Mouse (Mus musculus): Measurements from ENCODE around the gene Tmem138.
"Not testable (repeated sequence)": the region's sequence is repeated elsewhere in the genome, so short reads cannot be mapped to it uniquely, and the experiment has no call there.

Gene Tmem138

DNA sequence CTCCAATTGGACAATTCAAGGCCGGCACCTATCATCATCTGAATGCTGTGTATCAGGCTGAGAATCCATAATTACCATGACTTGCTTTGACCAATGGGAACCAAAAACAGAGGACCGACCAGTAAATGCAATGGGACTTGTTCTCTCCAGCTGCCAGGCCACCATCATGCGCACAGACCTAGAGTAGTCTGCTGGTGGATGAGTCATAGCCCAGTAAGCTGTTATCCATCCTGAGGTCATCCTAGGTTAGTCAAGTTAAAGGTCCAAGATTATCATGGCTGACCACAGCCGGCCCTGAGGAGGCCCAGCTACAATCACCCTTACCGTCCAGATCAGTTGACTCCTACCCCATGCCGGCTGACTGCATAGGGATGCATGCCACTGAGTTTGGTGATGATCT lies 7.5 kb downstream of the Tmem138 start:
- DNase-seq (ENCODE audit: low spot score): no peak

DNA sequence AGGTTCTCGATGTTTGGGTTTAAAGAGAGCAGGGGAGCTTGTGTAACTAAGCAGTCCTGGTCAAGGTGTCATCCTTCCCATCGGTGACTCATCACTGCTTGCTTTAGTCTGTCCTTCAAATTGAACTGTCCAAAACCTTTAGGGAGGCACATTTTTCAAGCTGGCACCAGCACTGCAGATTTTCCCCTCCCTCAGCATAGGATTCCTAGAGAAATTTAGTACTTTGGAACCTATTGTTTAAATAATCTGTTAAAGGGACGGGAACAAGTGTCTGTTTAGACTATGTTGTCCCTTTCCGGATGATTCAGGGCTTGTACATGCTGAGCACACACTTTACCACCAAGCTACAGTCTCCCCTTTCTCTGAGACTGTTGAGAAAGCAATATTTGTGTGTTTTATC lies 11.9 kb downstream of the Tmem138 start:
- DNase-seq (ENCODE audit: low spot score): no peak

- no peak for DNase-seq (ENCODE audit: low spot score)
Measured at GRCm38 (mm10) chr19:10564278-10564677, 12.9 kb downstream of the Tmem138 start.

- no peak for DNase-seq (ENCODE audit: low spot score)
Measured at GRCm38 (mm10) chr19:10562351-10562750, 14.8 kb downstream of the Tmem138 start.

- DNase-seq (ENCODE audit: low spot score): no peak
Measured at GRCm38 (mm10) chr19:10561558-10562314, 15.4 kb downstream of the Tmem138 start.

DNA sequence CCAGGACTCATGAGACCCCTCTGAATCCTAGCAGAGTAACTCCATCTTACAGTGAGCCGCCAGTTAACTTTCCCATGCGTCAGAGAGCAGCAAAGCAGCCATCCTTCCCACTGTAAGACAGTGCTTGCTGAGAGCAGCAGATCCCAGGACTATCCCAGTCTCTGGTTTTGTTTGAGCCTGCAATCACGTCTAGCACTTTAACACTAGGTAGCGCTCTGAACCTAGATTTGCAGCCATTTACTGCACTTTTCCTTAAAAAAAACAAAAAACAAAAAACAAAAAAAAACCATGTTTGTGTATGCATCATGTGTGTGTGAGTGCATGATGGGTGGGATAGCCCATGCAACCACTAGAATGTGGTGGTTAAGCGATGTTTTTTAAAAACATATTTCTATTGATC lies 17.1 kb downstream of the Tmem138 start:
- DNase-seq (ENCODE audit: low spot score): no peak

- DNase-seq (ENCODE audit: low spot score): not testable (repeated sequence)
Measured at GRCm38 (mm10) chr19:10557837-10558375, 19.3 kb downstream of the Tmem138 start.

GRCm38 (mm10) chr19:10557430-10557829 lies 19.7 kb downstream of the Tmem138 start:
- DNase-seq (ENCODE audit: low spot score): no peak

DNA sequence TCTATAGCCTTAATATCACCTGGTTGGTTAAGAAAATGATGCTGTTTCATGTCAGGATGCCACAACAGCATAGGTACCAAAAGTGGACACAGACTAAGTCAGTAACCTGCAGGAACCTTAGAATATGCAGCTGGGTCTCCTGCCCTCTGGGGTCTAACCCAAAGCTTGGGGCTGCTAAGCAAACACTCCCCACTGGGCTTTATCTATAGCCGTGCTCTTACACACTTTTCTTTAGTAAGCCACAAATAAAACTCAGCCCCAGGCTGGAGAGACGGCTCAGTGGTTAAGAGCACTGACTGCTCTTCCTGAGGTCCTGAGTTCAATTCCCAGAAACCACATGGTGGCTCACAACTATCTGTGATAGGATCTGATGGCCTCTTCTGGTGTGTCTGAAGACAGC lies 20.2 kb downstream of the Tmem138 start:
- no peak for DNase-seq (ENCODE audit: low spot score)

DNA sequence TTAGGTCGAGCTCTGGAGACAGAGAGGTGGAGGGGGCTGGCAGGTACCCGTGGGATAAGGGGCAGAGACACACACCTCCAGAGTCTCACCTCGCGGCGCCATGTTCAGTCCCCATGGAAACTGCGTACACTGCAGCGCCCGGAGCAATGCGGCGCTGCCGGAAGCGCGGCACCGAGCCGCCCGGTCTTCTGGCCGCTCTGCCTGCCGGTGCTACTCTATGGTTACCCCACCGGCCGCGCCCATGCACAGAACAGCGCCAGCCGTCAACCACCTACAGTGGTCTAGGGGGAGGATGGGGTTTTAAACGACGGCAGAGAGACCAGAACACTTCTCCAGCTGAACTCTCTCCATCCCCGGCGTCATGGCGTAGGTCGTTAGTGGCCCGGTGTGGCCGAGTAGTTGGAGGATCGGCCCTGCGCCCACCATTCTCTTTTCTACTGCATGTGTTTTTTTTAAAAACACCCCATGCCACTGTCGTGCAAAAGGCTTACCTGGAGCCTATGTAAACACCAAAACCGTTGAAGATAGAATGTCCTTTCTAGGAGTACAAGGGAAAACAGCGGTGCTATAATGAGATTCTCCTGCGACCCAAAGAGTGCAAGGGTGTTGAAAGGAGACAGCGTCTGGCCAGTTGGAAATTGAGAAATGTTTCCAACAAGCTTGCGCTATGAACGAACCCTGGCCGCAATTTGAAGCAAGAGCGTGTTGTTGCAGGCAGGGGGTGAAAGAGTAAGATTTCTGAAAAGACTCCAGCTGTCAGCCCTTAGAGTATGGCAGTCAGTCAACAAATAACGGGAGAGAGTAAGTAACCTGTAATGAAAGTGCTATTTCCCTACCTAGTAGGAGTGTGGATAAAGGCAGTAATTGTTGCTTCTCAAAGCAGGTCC lies 21.3 kb downstream of the Tmem138 start, which contains the start of gene Tmem216:
Gene Tmem216, minus strand, starts transcription at position 615 of the 887 bp plus-strand sequence.
- peak; percentile 61 for DNase-seq (ENCODE audit: low spot score)

DNA sequence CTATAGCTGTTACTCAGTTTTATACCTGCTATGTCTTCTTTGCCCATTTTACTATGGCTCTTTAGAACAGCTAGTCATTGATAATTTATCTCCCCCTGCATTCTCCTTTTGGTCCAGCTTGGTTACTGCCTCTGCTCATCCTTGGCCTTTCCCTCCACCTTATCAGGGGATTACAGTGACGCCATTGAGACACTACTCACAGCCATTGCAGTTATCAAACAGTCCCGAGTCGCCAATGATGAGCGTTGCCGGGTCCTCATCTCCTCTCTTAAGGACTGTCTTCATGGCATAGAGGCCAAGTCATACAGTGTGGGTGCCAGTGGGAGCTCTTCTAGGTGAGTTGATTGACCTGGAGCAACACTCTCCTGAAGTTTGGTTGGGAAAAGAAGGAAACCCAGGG lies 37.7 kb downstream of the Tmem138 start:
- DNase-seq (ENCODE audit: low spot score): no peak

DNA sequence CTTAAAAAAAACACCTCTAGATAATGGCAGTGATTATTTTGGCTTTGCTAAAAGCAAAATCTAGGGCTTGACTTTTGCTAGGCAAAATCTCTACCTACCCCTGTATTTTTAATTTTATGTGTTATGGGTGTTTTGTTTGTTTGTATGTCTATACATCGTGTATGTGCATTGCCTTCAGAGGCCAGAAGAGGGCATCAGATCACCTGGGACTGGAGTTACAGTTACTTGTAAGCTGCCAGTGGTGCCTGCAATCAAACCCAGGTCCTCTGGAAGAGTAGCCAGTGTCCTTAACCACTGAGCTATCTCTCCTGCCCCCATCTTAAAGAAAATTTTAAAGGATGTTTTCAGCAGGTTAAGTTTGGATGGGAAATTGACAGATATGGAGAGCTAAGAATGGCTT lies 47.1 kb downstream of the Tmem138 start:
- no peak for DNase-seq (ENCODE audit: low spot score)

DNA sequence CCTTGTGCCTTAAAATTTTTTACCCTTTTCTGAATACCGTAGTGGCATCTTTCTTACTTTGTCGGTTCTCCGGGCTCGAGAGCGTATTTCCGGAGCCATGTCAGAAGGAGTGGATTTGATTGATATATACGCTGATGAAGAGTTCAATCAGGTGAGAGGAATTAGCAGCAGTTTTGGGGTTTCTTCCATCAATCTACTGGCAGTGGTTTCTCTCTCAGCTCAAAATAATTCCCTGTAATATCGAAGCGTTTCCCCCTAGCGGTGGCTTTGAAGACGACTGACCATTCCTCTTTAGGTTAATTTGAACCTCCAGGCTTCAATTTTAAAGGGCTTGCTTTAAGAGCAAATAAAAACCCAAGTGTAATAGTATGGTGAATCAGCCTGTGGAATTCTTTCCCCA lies 51.3 kb downstream of the Tmem138 start, which contains the start of gene Sdhaf2:
Gene Sdhaf2, minus strand, starts transcription at position 233 of the 400 bp plus-strand sequence.
- DNase-seq (ENCODE audit: low spot score): no peak

DNA sequence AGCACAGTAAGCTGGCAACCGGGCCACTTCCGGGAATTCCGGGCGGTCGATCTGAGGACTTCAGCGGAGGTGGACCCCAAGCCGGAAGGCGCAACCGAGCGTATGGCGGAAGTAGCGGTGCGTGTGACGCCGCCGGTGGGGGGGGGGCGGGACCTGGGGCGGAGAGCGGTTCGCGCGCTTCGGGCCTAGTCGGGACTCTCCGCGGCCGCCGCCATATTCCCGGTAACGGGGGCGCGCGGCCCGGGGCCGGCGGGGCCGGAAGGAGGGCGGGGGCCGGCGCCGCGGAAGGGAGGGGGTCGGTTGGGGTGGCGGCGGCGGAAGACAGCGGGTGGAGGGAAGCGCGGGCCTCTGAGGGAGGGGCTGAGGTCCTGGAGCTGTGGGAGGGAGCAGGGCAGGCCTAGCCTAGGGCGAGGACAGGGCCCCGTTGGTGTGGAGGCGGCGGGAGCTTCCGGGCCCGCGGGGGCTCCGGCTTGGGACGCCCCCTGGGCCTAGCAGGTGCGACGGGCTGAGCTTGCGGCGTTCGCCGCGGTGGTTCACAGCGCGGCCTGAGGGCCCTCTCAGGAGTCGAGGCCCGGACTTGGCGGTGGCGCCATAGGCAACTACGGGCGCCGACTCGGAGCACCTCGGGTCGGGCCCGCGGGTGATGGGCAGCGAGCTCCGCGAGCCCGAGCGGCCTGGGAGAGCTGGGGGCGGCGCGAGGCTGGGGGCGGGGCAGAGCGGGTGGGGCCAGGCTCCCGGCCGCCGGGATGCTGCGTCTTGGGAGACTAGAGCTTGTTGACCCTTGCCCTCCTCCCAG lies 51.9 kb downstream of the Tmem138 start, which contains the start of gene Cpsf7:
Gene Cpsf7, plus strand, starts transcription at position 161 of the 796 bp plus-strand sequence.
- peak; percentile 76 for DNase-seq (ENCODE audit: low spot score)

DNA sequence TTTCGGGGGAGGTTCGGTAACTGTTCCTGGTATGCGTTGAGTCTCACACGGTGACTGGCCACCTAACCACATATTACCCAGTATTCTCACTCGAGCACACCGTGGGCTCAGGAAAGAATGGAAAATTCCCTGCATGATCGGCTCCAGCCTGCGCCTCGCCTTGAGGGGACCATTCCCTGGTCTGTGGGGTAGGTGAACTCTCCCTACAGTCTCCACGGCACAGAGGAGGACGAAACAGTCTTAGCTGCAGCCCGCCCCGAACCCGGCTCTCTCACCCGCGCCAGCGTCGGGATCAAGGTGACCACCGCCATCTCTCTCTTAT lies 52.4 kb downstream of the Tmem138 start:
- no peak for DNase-seq (ENCODE audit: low spot score)

- DNase-seq (ENCODE audit: low spot score): no peak
Measured at GRCm38 (mm10) chr19:10523483-10524080, 53.6 kb downstream of the Tmem138 start.

- DNase-seq (ENCODE audit: low spot score): no peak
Measured at GRCm38 (mm10) chr19:10521926-10522325, 55.2 kb downstream of the Tmem138 start.

All from ovary, postnatal 10 days (tissue).